Mouse (Mus musculus) midbrain, postnatal 0 days (tissue): Measurements from ENCODE around the gene Prss57. TPM values are rescaled to one million over a fixed set of nuclear protein-coding genes. Genes with fewer than 3 reads are reported as not detected.

Experiments used
- ATAC-seq: fragments of 200-750 bp; cut with Nextera tagmentation; 2 replicates; pipeline ENCODE4 v1.8.0; 2017; ENCODE audit warnings: moderate number of reproducible peaks, mild to moderate bottlenecking, moderate TSS enrichment, moderate library complexity; ENCODE audit not compliant: low FRiP score
- DNase-seq: peaks from one replicate; pipeline ENCODE4 v3.0.0-alpha.2; 2015; ENCODE audit warnings: low spot score
- H3K27ac ChIP-seq: fragments of 300-500 bp; sonication (generic); 2 replicates; pipeline ENCODE4 v1.5.1; 2014; ENCODE audit warnings: low read depth, mild to moderate bottlenecking, low read length, mixed read lengths
- H3K27me3 ChIP-seq: fragments of 300-500 bp; sonication (generic); 2 replicates; pipeline ENCODE4 v1.6.1; 2014; ENCODE audit warnings: low read length, control low read depth, mixed read lengths; ENCODE audit not compliant: insufficient read depth
- H3K36me3 ChIP-seq: fragments of 300-500 bp; sonication (generic); 2 replicates; pipeline ENCODE4 v1.6.1; 2014; ENCODE audit warnings: low read length, control low read depth, mixed read lengths; ENCODE audit not compliant: insufficient read depth
- H3K4me1 ChIP-seq: fragments of 300-500 bp; sonication (generic); 2 replicates; pipeline ENCODE4 v1.6.1; 2014; ENCODE audit warnings: mild to moderate bottlenecking, control low read depth, antibody characterized with exemption, low read length, mixed read lengths; ENCODE audit not compliant: insufficient read depth
- H3K4me2 ChIP-seq: fragments of 300-500 bp; sonication (generic); 2 replicates; pipeline ENCODE4 v1.6.1; 2014; ENCODE audit warnings: low read depth, mild to moderate bottlenecking, low read length, mixed read lengths; ENCODE audit not compliant: poor library complexity, severe bottlenecking
- H3K4me3 ChIP-seq: fragments of 300-500 bp; sonication (generic); 2 replicates; pipeline ENCODE4 v1.5.1; 2014; ENCODE audit warnings: low read depth, mild to moderate bottlenecking, low read length, moderate library complexity
- H3K9ac ChIP-seq: fragments of 300-500 bp; sonication (generic); replicated peaks from 2 replicates; pipeline ENCODE4 v1.6.1; 2014; ENCODE audit warnings: mild to moderate bottlenecking, low read length, moderate library complexity, mixed read lengths; ENCODE audit not compliant: poor library complexity, severe bottlenecking
- H3K9me3 ChIP-seq: fragments of 300-500 bp; sonication (generic); 2 replicates; pipeline ENCODE4 v1.6.1; 2016; ENCODE audit warnings: low read length, control low read depth
- CTCF ChIP-seq: IDR thresholded peaks from 2 replicates; pipeline ENCODE4 v1.5.1; 2016; ENCODE audit warnings: antibody characterized with exemption, mild to moderate bottlenecking
- WGBS: fragments of 180-500 bp; shearing (Covaris S2); extraction: QIAGEN DNeasy Blood & Tissue Kit; methylation state at CpG from one replicate; pipeline ENCODE4 v1.1.7; 2014; 5-methylcytosine and 5-hydroxymethylcytosine counted together
- polyA plus RNA-seq: library from polyadenylated mRNA; unstranded; fragments of >200 nt; fragmentation: Nextera tagmentation; extraction: Ambion mirVana; gene quantifications from 2 replicates; pipeline ENCODE4 v1.2.1, GENCODE M21; 2015
- total RNA-seq: library from RNA; depleted of rRNA; stranded (reverse); fragments of >200 nt; gene quantifications from 2 replicates; pipeline ENCODE4 v1.2.3, GENCODE M21; 2014

The Prss57 gene
- total and polyA plus RNA-seq, 2 experiments from 2014 or later, result 0.09 TPM; not detected in 1

DNA sequence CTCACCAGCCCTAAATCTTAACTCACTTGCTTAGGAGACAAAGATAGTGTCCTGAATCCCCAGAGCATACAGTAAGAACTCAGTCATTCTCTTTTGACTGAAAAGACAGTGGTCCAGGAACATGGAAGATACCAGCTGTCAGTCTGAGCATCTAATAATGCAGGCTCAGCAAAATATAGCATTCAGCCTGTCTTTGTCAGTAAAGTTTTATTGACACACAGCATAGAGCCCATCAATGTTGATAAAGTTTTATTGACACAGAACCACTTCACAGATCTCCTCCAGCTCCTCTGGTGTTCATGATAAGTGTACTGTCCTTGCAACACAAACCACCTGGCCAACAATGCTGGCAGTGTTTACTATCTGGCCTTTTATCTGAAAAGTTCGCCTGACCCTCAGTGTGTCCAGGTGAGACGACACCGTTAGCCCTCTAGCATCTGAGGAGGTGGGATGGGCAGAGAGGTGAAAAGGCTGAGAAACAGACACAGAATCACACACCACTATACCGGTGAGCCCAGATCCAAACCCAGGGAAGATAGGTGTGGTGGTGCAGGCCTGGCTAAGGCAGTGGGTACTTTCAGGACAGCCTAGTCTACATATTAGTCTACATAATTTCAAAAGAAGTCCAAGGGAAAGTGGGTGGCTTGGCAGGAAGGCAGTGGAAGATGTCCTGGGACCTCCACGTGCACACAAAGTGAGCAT is 1.7 kb upstream of the Prss57 start:
- DNase-seq (no peak), ATAC-seq (no peak)
- Histone ChIP-seq H3K9me3 (no peaks in the 10 kb centered on the region), H3K4me3 (peak overlapping the region; percentile 96), H3K4me1 (peaks cover 13% of the 10 kb centered on the region; the same call in 1 of the 2 replicates), H3K27me3 (no peaks in the 10 kb centered on the region), H3K36me3 (no peaks in the 10 kb centered on the region), H3K27ac (no peak overlapping the region), H3K4me2 (peak overlapping the region; percentile 80), H3K9ac (peak overlapping the region; percentile 98; the same call in 1 of the 2 replicates)
- WGBS, result 86% methylated on average over 5 of the region's 5 CpGs
- no peak for TF ChIP-seq CTCF

DNA sequence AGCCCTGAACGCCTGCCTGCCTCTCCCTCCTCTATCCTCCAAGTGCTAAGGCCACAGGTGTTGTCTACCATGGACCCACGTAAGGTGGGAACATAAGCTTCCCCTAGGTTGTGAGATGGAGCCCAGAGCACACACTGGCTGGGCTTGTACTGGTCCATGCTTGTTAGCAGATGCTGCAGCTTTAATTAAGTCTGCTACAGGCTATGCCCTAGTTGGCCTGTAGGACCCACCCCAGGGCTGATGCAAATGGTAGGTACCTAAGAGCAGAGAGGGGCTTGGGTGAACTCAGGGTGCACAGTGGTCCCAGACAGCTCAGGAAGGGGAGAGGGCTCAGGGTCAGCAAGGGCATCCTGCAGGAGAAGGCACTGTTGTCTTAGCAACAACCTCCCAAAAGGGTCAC is 1.2 kb downstream of the Prss57 start:
- peaks cover 3% of the 10 kb centered on the region; the same call in 1 of the 2 replicates for H3K4me1 ChIP-seq
- H3K27me3 ChIP-seq, result no peaks in the 10 kb centered on the region
- H3K27ac ChIP-seq, result no peak overlapping the region
- H3K36me3 ChIP-seq, result no peaks in the 10 kb centered on the region
- no peak overlapping the region for H3K4me2 ChIP-seq
- DNase-seq (no peak), ATAC-seq (no peak)
- no peak overlapping the region for H3K4me3 ChIP-seq
- no peaks in the 10 kb centered on the region for H3K9me3 ChIP-seq
- no peak overlapping the region for H3K9ac ChIP-seq
- 71% methylated on average over 2 of the region's 2 CpGs for WGBS
- TF ChIP-seq CTCF, result no peak

DNA sequence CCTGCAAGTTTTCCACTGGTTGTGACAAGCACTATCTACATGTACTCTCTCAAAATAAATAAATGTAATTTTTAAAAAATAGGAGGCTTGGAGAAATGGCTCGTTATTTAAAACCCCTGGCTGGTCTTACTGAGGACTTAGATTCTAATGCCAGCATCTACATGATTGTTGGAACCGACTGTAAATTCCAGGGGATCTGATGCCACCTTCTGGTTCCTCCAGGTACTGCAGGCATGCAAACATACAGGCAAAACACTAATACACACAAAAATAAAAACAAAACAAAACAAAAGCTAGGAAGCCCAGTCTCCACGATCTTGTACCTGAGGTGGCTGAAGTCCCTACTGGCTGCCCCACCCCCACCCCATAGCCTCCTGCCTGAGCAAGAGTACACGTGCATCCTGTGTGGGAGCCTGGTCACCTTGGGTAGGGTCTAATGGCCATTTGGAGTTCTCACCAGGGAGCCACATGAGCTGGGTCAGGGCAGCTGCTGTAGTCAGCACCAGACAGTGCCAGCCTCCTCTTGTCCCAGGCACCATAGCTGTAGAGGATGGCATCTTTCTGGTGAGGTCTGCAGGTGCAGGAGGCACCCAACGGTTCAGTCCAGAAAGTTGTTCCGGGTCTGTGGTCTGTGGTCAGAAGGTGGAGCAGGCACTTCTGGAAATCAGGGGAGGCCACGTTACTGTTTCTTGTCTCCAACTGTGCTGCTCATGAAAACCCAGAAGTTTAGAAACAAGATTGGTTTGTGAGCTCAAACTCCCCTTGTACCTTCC is 2.2 kb downstream of the Prss57 start:
- TF ChIP-seq CTCF, result peak; percentile 94
- no peaks in the 10 kb centered on the region for H3K36me3 ChIP-seq
- H3K9me3 ChIP-seq, result no peaks in the 10 kb centered on the region
- no peak overlapping the region for H3K4me3 ChIP-seq
- WGBS, result 36% methylated on average over 7 of the region's 7 CpGs
- ATAC-seq (no peak), DNase-seq (peak; percentile 82)
- no peak overlapping the region for H3K27ac ChIP-seq
- H3K4me2 ChIP-seq, result no peak overlapping the region
- no peak overlapping the region for H3K9ac ChIP-seq
- peaks cover 3% of the 10 kb centered on the region; the same call in 1 of the 2 replicates for H3K4me1 ChIP-seq
- no peaks in the 10 kb centered on the region for H3K27me3 ChIP-seq

DNA sequence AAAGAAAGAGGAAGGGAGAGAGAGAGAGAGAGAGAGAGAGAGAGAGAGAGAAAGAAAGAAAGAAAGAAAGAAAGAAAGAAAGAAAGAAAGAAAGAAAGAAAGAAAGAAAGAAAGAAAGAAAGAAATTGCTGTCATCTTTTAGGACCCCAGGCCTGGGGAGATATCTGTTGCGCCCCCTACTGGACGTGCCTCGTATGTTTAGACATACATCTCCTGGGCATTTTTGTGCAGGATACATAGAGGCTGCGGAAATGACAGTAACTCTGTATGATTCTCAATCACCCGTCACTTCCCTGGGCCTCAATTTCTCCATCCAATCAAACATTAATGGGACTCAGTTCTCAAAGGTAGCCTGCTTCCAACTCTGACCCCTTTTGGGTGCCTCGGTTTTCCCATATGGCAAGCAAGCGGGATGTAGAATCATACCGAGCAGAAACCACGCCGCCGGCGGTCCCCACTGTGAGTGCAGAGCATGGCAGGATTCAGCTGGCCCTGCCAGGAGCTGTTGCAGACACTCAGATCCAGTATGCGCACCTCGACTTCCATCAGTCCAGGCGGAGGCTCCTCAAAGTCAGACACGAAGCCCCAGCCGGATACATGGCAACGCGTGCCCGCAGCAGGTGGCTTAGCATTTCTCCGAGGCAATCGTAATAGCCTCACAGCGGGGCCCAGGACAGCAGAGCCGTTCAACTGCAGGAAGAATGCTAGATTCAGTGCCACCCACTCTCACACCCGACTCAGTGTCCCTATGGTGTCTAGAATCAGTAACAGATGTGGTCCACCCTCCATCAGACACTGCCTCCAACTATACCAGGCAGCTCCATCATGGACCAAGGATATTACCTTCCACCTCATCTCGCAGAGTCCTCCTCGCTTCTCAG is 6.6 kb downstream of the Prss57 start:
- Histone ChIP-seq H3K9me3 (no peaks in the 10 kb centered on the region), H3K27me3 (no peaks in the 10 kb centered on the region), H3K4me3 (no peak overlapping the region), H3K4me1 (no peaks in the 10 kb centered on the region; the same call in 1 of the 2 replicates), H3K9ac (no peak overlapping the region), H3K36me3 (no peaks in the 10 kb centered on the region), H3K4me2 (no peak overlapping the region), H3K27ac (no peak overlapping the region)
- DNase-seq (no peak), ATAC-seq (no peak)
- peak; percentile 57 for TF ChIP-seq CTCF
- 42% methylated on average over 27 of the region's 27 CpGs for WGBS

DNA sequence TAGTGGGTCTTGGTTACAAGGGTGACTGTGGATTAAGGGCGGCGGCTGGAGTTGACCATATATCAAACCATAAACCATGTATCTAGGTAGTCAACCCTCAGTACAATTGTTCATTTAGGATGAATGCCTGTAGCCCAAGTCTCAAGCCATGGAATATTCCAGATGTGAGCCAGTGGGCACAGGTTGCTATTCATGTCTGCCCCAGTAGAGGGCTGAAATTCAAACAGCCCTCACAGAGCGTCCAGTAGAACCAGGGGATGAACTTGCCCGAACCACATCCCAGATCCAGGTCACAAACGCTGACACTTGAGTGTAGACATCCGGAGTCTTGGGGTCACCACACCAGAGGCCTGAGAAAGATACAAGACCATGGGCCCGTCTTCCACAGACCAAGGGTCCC is 7.7 kb downstream of the Prss57 start:
- Histone ChIP-seq H3K27ac (no peak overlapping the region), H3K9ac (no peak overlapping the region), H3K36me3 (no peaks in the 10 kb centered on the region), H3K4me2 (no peak overlapping the region), H3K4me1 (no peaks in the 10 kb centered on the region; the same call in 1 of the 2 replicates), H3K27me3 (no peaks in the 10 kb centered on the region), H3K9me3 (no peaks in the 10 kb centered on the region), H3K4me3 (no peak overlapping the region)
- TF ChIP-seq CTCF, result peak; percentile 59
- DNase-seq, result no peak
- 68% methylated on average over 7 of the region's 7 CpGs for WGBS
- ATAC-seq, result no peak
